Mouse (Mus musculus): ENCODE results near the gene Polg. TPM values are rescaled to one million over a fixed set of nuclear protein-coding genes. Genes with fewer than 3 reads are reported as not detected.

The Polg gene
- polyA plus RNA-seq, 2 experiments: 37.6 to 59.8 TPM

DNA sequence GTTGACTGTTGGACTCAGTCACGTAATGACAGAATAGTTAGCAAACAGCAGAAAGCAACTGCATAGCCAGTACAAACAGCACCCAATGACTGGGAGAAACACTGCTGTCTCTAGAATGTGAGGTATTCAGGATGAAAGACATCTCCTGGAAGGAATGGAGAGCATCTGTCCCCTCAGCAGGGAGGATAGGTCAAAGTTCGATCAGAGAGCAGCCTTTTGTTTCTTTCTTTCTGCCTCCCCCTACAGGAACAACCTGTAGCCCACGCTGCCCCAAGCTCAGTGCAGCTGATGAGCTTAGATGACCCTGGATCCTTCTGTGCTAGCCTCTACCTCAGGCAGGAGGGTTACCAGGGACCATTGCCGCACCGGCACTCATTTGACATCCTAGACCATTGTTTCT is 37.9 kb downstream of the Polg start:
- Histone ChIP-seq H3K4me2 (replicated peaks; ENCODE audit: low read depth, low read length, severe bottlenecking) (no peak overlapping the region), H3K9ac (ENCODE audit: low read depth, low read length, severe bottlenecking) (no peak overlapping the region), H3K27me3 (ENCODE audit: control insufficient read depth, insufficient read depth, low read length) (no peaks in the 10 kb centered on the region), H3K4me1 (ENCODE audit: control insufficient read depth, insufficient read depth, low read length) (no peaks in the 10 kb centered on the region), H3K27ac (replicated peaks; ENCODE audit: low read depth, low read length) (no peak overlapping the region), H3K4me3 (replicated peaks; ENCODE audit: low read length) (no peak overlapping the region), H3K36me3 (ENCODE audit: control insufficient read depth, insufficient read depth, low read length) (0 out of 2 replicates have a peak, but pooled peaks cover 3% of the 10 kb centered on the region), H3K9me3 (ENCODE audit: control insufficient read depth, low read length) (no peaks in the 10 kb centered on the region)
- DNase-seq (ENCODE audit: low spot score) (no peak), ATAC-seq (ENCODE audit: low FRiP score, low read depth) (no peak)
- WGBS: 72% methylated on average over 5 of the region's 5 CpGs
- TF ChIP-seq POLR2A (IDR thresholded peaks at IDR 0.05; ENCODE audit: borderline replicate concordance, extremely low read depth, insufficient read depth, insufficient read length): no peak

DNA sequence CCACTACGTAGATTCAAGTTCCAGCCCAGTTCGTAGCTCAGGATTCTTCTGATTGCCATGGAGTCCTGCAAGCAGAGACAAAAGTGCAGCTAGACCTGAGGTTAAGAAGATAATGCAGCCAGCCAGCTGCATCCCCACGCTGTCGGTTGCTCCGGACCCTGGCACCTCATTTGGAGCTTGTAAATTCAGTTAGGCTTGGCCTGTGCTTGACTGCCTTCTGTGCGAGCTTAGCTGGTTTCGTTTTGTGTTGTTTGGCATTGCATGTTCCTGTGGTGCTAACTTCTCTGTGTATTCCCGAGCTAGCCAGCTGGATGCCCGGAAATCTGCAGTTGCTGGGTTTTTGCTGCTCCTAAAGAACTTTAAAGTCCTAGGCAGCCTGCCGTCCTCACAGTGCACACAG is 40.4 kb downstream of the Polg start:
- Histone ChIP-seq H3K27ac (replicated peaks; ENCODE audit: low read depth, low read length) (no peak overlapping the region; the same call in 1 of the 2 replicates), H3K4me3 (replicated peaks; ENCODE audit: low read length) (no peak overlapping the region), H3K27me3 (ENCODE audit: control insufficient read depth, insufficient read depth, low read length) (no peaks in the 10 kb centered on the region), H3K9ac (ENCODE audit: low read depth, low read length, severe bottlenecking) (peak overlapping the region; percentile 12; the same call in 1 of the 2 replicates), H3K36me3 (ENCODE audit: control insufficient read depth, insufficient read depth, low read length) (0 out of 2 replicates have a peak, but pooled peaks cover 3% of the 10 kb centered on the region), H3K4me1 (ENCODE audit: control insufficient read depth, insufficient read depth, low read length) (no peaks in the 10 kb centered on the region), H3K4me2 (replicated peaks; ENCODE audit: low read depth, low read length, severe bottlenecking) (no peak overlapping the region), H3K9me3 (ENCODE audit: control insufficient read depth, low read length) (no peaks in the 10 kb centered on the region)
- ATAC-seq (ENCODE audit: low FRiP score, low read depth) (no peak), DNase-seq (ENCODE audit: low spot score) (no peak)
- no peak for TF ChIP-seq POLR2A (IDR thresholded peaks at IDR 0.05; ENCODE audit: borderline replicate concordance, extremely low read depth, insufficient read depth, insufficient read length)
- 70% methylated on average over 10 of the region's 10 CpGs for WGBS

DNA sequence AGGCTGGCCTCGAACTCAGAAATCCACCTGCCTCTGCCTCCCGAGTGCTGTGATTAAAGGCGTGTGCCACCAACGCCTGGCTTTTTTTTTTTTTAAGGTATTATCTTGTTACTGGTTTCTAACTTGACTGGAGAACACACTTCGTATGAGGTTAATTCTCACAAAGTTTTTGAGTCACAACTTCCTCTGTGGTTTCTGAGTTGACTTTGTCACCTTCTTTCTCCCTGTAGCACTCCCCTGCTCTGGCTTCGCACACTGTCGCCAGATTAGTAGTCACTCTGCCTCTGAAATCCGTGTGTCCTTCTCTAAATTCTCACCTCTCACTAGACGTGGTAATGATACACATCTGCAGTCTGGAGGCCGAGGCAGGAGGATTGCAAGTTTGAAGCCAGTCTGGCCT is 43.3 kb downstream of the Polg start:
- Histone ChIP-seq H3K4me2 (replicated peaks; ENCODE audit: low read depth, low read length, severe bottlenecking) (no peak overlapping the region), H3K36me3 (ENCODE audit: control insufficient read depth, insufficient read depth, low read length) (0 out of 2 replicates have a peak, but pooled peaks cover 3% of the 10 kb centered on the region), H3K27me3 (ENCODE audit: control insufficient read depth, insufficient read depth, low read length) (no peaks in the 10 kb centered on the region), H3K4me1 (ENCODE audit: control insufficient read depth, insufficient read depth, low read length) (no peaks in the 10 kb centered on the region), H3K9ac (ENCODE audit: low read depth, low read length, severe bottlenecking) (no peak overlapping the region), H3K4me3 (replicated peaks; ENCODE audit: low read length) (no peak overlapping the region), H3K27ac (replicated peaks; ENCODE audit: low read depth, low read length) (no peak overlapping the region), H3K9me3 (ENCODE audit: control insufficient read depth, low read length) (no peaks in the 10 kb centered on the region)
- WGBS: 93% methylated on average over 10 of the region's 10 CpGs
- ATAC-seq (ENCODE audit: low FRiP score, low read depth): no peak
- no peak for DNase-seq (ENCODE audit: low spot score)
- no peak for TF ChIP-seq POLR2A (IDR thresholded peaks at IDR 0.05; ENCODE audit: borderline replicate concordance, extremely low read depth, insufficient read depth, insufficient read length)

- TF ChIP-seq POLR2A (IDR thresholded peaks at IDR 0.05; ENCODE audit: borderline replicate concordance, extremely low read depth, insufficient read depth, insufficient read length): no peak
- DNase-seq (ENCODE audit: low spot score) (no peak), ATAC-seq (ENCODE audit: low FRiP score, low read depth) (no peak)
- 88% methylated on average over 7 of the region's 7 CpGs for WGBS
- no peak overlapping the region for H3K4me3 ChIP-seq (replicated peaks; ENCODE audit: low read length)
- H3K27me3 ChIP-seq (ENCODE audit: control insufficient read depth, insufficient read depth, low read length): no peaks in the 10 kb centered on the region
- no peak overlapping the region for H3K4me2 ChIP-seq (replicated peaks; ENCODE audit: low read depth, low read length, severe bottlenecking)
- H3K36me3 ChIP-seq (ENCODE audit: control insufficient read depth, insufficient read depth, low read length): 0 out of 2 replicates have a peak, but pooled peaks cover 2% of the 10 kb centered on the region
- no peak overlapping the region for H3K27ac ChIP-seq (replicated peaks; ENCODE audit: low read depth, low read length)
- H3K9me3 ChIP-seq (ENCODE audit: control insufficient read depth, low read length): no peaks in the 10 kb centered on the region
- H3K9ac ChIP-seq (ENCODE audit: low read depth, low read length, severe bottlenecking): no peak overlapping the region
- H3K4me1 ChIP-seq (ENCODE audit: control insufficient read depth, insufficient read depth, low read length): no peaks in the 10 kb centered on the region
Observed at GRCm38 (mm10) chr7:79419950-79420349, 46.2 kb downstream of the Polg start.

DNA sequence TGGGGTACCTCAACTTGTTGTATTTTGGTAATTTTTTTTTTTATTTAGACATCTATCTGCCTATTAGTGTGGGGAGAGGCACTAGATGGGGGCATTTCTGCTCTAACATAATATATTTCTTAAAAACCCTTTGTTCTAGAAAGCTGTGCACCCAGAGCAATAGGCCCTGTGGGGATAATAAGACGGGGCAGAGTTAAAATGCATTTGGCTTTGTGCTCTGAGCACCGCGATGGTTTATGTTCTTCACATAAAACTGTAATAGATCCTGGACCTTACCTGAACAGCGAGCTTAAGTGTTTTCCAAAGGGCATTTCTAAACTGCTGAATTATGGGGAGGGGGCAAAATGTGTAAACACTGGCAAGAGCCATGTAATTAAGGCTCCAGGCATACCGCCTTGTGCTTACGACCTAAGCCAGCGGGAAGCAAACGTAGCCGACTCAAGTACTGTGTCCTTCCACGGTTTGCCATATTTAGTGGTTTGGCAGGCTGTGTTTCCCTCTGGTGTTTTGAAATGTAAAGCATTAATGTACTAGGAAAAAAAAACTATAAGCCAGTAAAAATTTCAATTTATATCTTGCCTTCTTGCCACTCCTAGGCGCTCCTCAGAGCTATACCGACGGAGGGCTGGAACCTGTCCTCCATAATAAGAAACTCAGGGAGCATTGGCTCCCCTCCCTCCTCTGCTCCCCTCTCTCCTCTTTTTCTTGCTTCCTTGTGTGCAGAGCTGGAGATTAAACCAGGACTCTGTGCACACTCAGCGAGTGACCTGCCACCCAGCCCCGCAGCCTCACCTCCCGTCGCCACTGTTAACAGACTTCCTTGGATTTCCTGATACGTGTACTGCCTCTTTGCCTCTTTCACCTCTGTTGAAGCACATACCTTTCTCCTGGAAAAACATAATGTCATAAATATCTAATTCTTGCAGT is 51.5 kb downstream of the Polg start:
- 24% methylated on average over 18 of the region's 18 CpGs for WGBS
- no peaks in the 10 kb centered on the region for H3K4me1 ChIP-seq (ENCODE audit: control insufficient read depth, insufficient read depth, low read length)
- TF ChIP-seq POLR2A (IDR thresholded peaks at IDR 0.05; ENCODE audit: borderline replicate concordance, extremely low read depth, insufficient read depth, insufficient read length): no peak
- no peak overlapping the region for H3K4me3 ChIP-seq (replicated peaks; ENCODE audit: low read length)
- ATAC-seq (ENCODE audit: low FRiP score, low read depth) (peak; percentile 53), DNase-seq (ENCODE audit: low spot score) (peak; percentile 13)
- no peaks in the 10 kb centered on the region for H3K27me3 ChIP-seq (ENCODE audit: control insufficient read depth, insufficient read depth, low read length)
- peak overlapping the region; percentile 27 for H3K27ac ChIP-seq (replicated peaks; ENCODE audit: low read depth, low read length)
- H3K4me2 ChIP-seq (replicated peaks; ENCODE audit: low read depth, low read length, severe bottlenecking): peak overlapping the region; percentile 32
- no peaks in the 10 kb centered on the region for H3K9me3 ChIP-seq (ENCODE audit: control insufficient read depth, low read length)
- no peak overlapping the region for H3K9ac ChIP-seq (ENCODE audit: low read depth, low read length, severe bottlenecking)
- H3K36me3 ChIP-seq (ENCODE audit: control insufficient read depth, insufficient read depth, low read length): no peaks in the 10 kb centered on the region

All from limb, embryonic 14.5 days (tissue).